Mouse (Mus musculus): ENCODE measurements around the gene Gnptg. TPM values are rescaled to one million over a fixed set of nuclear protein-coding genes. Genes with fewer than 3 reads are reported as not detected.
A peak's percentile ranks its signal among the peaks of the same experiment; 100 is the strongest.

The Gnptg gene
- polyA plus RNA-seq, 1 experiment from 2014 or later, result 34.3 TPM

DNA sequence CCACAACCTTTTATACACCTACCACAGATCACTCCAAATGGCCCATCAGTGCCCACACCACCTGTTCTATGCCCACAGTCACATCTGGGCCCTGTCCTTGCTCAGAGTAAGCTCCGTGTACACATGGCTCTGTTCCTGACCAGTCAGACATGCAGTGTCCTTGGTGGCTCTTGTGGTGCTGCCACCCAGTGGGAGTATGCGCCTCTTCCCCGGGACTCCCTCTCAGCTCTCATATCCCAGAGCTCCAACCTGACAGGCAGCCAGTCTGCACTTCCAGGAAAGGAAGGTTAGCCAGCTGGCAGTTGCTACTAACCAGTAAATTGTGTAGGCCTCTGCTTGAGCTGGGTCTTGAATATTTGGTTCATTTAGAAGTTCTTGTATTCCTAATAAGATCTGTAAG lies 24.5 kb upstream of the Gnptg start:
- H3K9ac ChIP-seq, result no peak overlapping the region
- H3K36me3 ChIP-seq, result peaks cover 81% of the 10 kb centered on the region
- H3K27ac ChIP-seq, result no peak overlapping the region
- H3K4me3 ChIP-seq, result no peak overlapping the region
- WGBS, result 85% methylated on average over 3 of the region's 3 CpGs
- H3K4me2 ChIP-seq, result no peak overlapping the region
- no peaks in the 10 kb centered on the region for H3K27me3 ChIP-seq
- no peaks in the 10 kb centered on the region for H3K9me3 ChIP-seq
- 0 out of 2 replicates have a peak, but pooled peaks cover under 1% of the 10 kb centered on the region for H3K4me1 ChIP-seq
- no peak for ATAC-seq (ENCODE audit: insufficient number of reproducible peaks, insufficient read depth, low FRiP score, low TSS enrichment, low read depth)

DNA sequence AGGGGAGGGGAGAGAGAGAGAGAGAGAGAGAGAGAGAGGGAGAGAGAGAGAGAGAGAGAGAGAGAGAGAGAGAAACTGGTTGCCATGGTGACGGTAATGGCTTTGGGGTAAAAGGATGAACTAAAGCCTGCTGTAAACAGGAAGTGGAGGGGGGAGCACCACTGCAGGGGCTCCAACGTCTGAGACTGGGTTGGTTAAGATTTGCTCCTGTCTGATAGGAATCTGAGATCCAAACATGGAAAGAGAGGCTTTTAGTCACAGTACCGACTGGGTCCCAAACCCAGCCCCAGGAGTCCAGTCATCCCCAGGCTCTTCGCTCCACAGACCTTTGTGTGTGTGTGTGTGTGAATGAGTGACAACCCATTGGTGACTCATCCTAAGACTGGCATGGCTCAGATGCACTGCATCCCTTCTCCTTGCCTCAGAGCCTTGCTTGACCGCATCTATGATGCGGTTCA lies 17.9 kb upstream of the Gnptg start:
- no peak overlapping the region for H3K27ac ChIP-seq
- no peak overlapping the region for H3K9ac ChIP-seq
- ATAC-seq (ENCODE audit: insufficient number of reproducible peaks, insufficient read depth, low FRiP score, low TSS enrichment, low read depth), result no peak
- H3K4me1 ChIP-seq, result peaks cover 23% of the 10 kb centered on the region
- peaks cover 40% of the 10 kb centered on the region for H3K27me3 ChIP-seq
- no peak overlapping the region for H3K4me2 ChIP-seq
- WGBS, result 59% methylated on average over 6 of the region's 6 CpGs
- H3K9me3 ChIP-seq, result no peaks in the 10 kb centered on the region
- peaks cover 25% of the 10 kb centered on the region for H3K36me3 ChIP-seq
- H3K4me3 ChIP-seq, result no peak overlapping the region

- peaks cover 46% of the 10 kb centered on the region for H3K27me3 ChIP-seq
- H3K9ac ChIP-seq, result peak within 1 kb of the TSS; percentile 67
- H3K4me3 ChIP-seq, result peak within 1 kb of the TSS; percentile 46
- no peak within 1 kb of the TSS for H3K27ac ChIP-seq
- WGBS, result 4% methylated on average over 25 of the region's 35 CpGs
- H3K4me2 ChIP-seq, result peak within 1 kb of the TSS; percentile 75
- H3K4me1 ChIP-seq, result peaks cover 23% of the 10 kb centered on the region
- peaks cover 19% of the 10 kb centered on the region for H3K36me3 ChIP-seq
- no peaks in the 10 kb centered on the region for H3K9me3 ChIP-seq
- ATAC-seq (ENCODE audit: insufficient number of reproducible peaks, insufficient read depth, low FRiP score, low TSS enrichment, low read depth), result peak; percentile 59; the same call in 1 of the 2 replicates
These were observed 16.3 kb upstream of the Gnptg start, which contains the start of gene Baiap3 for GRCm38 (mm10) chr17:25256140-25256754. Gene Baiap3, minus strand, starts transcription at chr17:25256364.

- 55% methylated on average over 2 of the region's 2 CpGs for WGBS
- no peak overlapping the region for H3K9ac ChIP-seq
- no peak overlapping the region for H3K4me3 ChIP-seq
- no peak for ATAC-seq (ENCODE audit: insufficient number of reproducible peaks, insufficient read depth, low FRiP score, low TSS enrichment, low read depth)
- peaks cover 23% of the 10 kb centered on the region for H3K4me1 ChIP-seq
- H3K36me3 ChIP-seq, result peaks cover 16% of the 10 kb centered on the region
- no peak overlapping the region for H3K27ac ChIP-seq
- H3K27me3 ChIP-seq, result peaks cover 55% of the 10 kb centered on the region
- no peaks in the 10 kb centered on the region for H3K9me3 ChIP-seq
- H3K4me2 ChIP-seq, result no peak overlapping the region
These were observed 15.2 kb upstream of the Gnptg start for GRCm38 (mm10) chr17:25255110-25255509.

DNA sequence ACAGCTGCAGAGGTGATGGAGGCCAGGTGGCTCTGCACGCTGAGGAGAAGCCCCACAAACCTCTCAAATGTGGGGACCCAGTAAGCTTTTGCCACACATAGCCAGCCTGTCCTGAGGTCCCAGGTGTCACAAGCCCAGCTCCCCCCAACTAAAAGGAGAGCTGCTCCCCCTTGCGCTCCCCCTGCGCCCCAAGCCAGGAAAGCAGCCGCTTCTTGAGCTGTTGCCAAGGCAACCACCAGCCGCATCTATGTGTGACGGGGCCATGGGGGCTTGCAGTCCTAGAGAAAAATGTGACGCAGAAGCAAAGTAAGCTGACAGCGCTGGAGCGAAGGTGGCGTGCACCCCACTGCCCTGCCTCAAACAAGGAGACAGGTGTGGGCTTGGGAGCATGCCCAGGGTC lies 13.8 kb upstream of the Gnptg start:
- Histone ChIP-seq H3K36me3 (peaks cover 3% of the 10 kb centered on the region), H3K4me2 (no peak overlapping the region), H3K27ac (no peak overlapping the region), H3K9ac (peak overlapping the region; percentile 4; the same call in 1 of the 2 replicates), H3K9me3 (no peaks in the 10 kb centered on the region), H3K4me3 (no peak overlapping the region), H3K27me3 (peaks cover 55% of the 10 kb centered on the region), H3K4me1 (peaks cover 23% of the 10 kb centered on the region)
- WGBS, result 27% methylated on average over 10 of the region's 10 CpGs
- no peak for ATAC-seq (ENCODE audit: insufficient number of reproducible peaks, insufficient read depth, low FRiP score, low TSS enrichment, low read depth)

GRCm38 (mm10) chr17:25252643-25253042 lies 12.7 kb upstream of the Gnptg start:
- H3K9me3 ChIP-seq, result no peaks in the 10 kb centered on the region
- no peaks in the 10 kb centered on the region for H3K36me3 ChIP-seq
- H3K27ac ChIP-seq, result no peak overlapping the region
- H3K4me2 ChIP-seq, result no peak overlapping the region
- ATAC-seq (ENCODE audit: insufficient number of reproducible peaks, insufficient read depth, low FRiP score, low TSS enrichment, low read depth), result no peak
- H3K4me1 ChIP-seq, result peaks cover 18% of the 10 kb centered on the region
- WGBS, result 52% methylated on average over 3 of the region's 3 CpGs
- H3K4me3 ChIP-seq, result no peak overlapping the region
- peaks cover 55% of the 10 kb centered on the region for H3K27me3 ChIP-seq
- H3K9ac ChIP-seq, result no peak overlapping the region

DNA sequence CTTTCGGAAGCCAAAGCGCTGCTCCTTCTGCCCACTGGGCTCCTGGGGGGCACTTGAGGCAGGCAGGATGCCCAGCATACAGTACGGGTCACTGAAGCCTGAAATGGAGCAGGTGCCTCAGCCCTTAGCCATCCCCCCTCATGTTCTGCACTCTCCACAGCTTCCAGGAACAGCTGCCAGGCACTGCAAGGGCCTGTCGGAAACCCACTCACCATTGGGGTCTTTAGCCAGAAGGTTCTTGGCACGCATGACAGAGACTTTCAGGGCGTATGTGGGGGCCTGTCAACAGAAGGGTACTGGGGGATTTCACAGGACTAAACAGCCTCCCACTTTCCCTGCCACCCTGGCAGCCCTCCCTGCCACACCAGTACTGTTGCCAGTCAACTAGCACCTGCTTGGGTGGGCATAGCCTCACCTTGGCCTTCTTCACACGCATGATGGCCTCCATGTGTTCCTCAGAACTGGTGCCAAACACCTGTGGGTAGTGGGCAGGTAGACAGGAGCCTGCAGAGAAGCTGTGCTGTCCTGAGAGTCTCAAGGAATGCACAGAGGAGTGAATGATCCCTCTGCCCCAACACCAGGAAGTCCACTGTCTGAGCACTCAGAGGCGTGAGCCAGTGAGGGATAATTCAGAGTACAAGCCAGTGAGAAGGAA lies 10.4 kb upstream of the Gnptg start:
- 79% methylated on average over 8 of the region's 8 CpGs for WGBS
- peaks cover 39% of the 10 kb centered on the region for H3K27me3 ChIP-seq
- 0 out of 2 replicates have a peak, but pooled peaks cover under 1% of the 10 kb centered on the region for H3K36me3 ChIP-seq
- no peak for ATAC-seq (ENCODE audit: insufficient number of reproducible peaks, insufficient read depth, low FRiP score, low TSS enrichment, low read depth)
- peaks cover 5% of the 10 kb centered on the region; the same call in 1 of the 2 replicates for H3K4me1 ChIP-seq
- H3K4me3 ChIP-seq, result no peak overlapping the region
- no peaks in the 10 kb centered on the region for H3K9me3 ChIP-seq
- H3K9ac ChIP-seq, result no peak overlapping the region
- no peak overlapping the region for H3K4me2 ChIP-seq
- H3K27ac ChIP-seq, result no peak overlapping the region

- Histone ChIP-seq H3K4me3 (no peak overlapping the region), H3K9me3 (no peaks in the 10 kb centered on the region), H3K9ac (no peak overlapping the region), H3K4me1 (no peaks in the 10 kb centered on the region), H3K4me2 (no peak overlapping the region), H3K27me3 (peaks cover 18% of the 10 kb centered on the region), H3K36me3 (peaks cover 21% of the 10 kb centered on the region), H3K27ac (no peak overlapping the region)
- no peak for ATAC-seq (ENCODE audit: insufficient number of reproducible peaks, insufficient read depth, low FRiP score, low TSS enrichment, low read depth)
- 75% methylated on average over 18 of the region's 18 CpGs for WGBS
These were observed 8.3 kb upstream of the Gnptg start for GRCm38 (mm10) chr17:25248033-25248750.

GRCm38 (mm10) chr17:25244239-25244638 lies 4.3 kb upstream of the Gnptg start:
- 73% methylated on average over 16 of the region's 16 CpGs for WGBS
- no peak overlapping the region for H3K4me2 ChIP-seq
- no peaks in the 10 kb centered on the region for H3K9me3 ChIP-seq
- no peak overlapping the region for H3K4me3 ChIP-seq
- ATAC-seq (ENCODE audit: insufficient number of reproducible peaks, insufficient read depth, low FRiP score, low TSS enrichment, low read depth), result no peak
- H3K27me3 ChIP-seq, result no peaks in the 10 kb centered on the region
- peaks cover 13% of the 10 kb centered on the region for H3K4me1 ChIP-seq
- no peak overlapping the region for H3K27ac ChIP-seq
- peaks cover 38% of the 10 kb centered on the region for H3K36me3 ChIP-seq
- no peak overlapping the region for H3K9ac ChIP-seq

DNA sequence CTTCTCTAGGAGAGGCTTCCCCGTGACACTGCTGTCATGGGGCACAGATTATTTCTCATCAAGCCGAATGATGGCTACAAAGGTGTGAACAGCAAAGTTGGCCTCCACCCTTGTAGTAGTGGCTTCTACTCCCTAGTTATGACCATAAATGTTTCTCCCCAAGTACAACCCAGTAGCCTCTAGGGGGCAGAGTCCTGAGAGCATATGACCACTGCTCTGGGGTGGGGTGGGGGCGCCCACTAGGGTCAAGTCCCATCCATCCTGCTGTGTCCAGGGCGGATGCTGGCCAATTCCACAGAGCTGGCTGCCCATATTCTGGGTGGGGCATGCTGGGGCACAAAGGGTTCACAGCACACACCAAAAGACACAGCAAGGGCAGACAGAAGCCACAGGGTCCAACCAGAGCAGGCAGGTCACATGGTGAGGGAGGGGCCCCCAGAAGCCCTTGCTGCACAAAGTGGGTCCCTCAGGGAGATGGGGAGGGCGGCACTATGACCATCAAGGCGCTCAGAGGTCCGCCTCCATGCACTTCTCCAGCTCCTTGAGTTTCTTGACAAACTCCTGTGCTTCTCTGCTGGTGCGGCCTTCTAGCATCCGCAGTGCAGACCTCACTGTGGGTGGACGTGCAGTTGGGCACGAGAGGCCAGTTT lies 3.3 kb upstream of the Gnptg start:
- Histone ChIP-seq H3K36me3 (peaks cover 38% of the 10 kb centered on the region), H3K4me2 (no peak overlapping the region), H3K9ac (no peak overlapping the region), H3K4me3 (no peak overlapping the region), H3K4me1 (peaks cover 17% of the 10 kb centered on the region), H3K27ac (no peak overlapping the region), H3K9me3 (no peaks in the 10 kb centered on the region), H3K27me3 (no peaks in the 10 kb centered on the region)
- WGBS, result 91% methylated on average over 11 of the region's 11 CpGs
- no peak for ATAC-seq (ENCODE audit: insufficient number of reproducible peaks, insufficient read depth, low FRiP score, low TSS enrichment, low read depth)

DNA sequence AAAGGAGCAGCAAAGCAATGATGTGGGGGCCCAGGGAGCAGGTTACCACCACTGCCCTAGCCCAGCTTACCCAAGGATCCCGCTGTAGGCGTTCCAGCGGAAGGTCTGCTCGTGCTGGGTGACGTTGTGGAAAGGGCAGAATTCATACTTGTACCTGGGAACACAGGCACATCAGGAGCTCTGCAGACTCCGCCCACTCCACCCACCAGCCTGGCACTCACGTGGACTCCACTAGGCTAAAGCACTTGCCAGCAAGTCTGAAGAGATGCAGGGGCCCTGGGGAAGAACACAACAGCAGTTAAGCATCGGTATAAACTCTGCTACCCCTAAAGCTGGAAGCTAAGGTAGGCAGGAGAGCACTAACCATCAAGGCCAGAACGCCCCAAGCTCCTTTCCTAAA lies 4.3 kb downstream of the Gnptg start:
- Histone ChIP-seq H3K9me3 (no peaks in the 10 kb centered on the region), H3K4me1 (peaks cover 6% of the 10 kb centered on the region), H3K4me3 (no peak overlapping the region), H3K27ac (no peak overlapping the region), H3K27me3 (no peaks in the 10 kb centered on the region), H3K9ac (no peak overlapping the region), H3K36me3 (peaks cover 34% of the 10 kb centered on the region), H3K4me2 (no peak overlapping the region)
- WGBS, result 84% methylated on average over 9 of the region's 9 CpGs
- no peak for ATAC-seq (ENCODE audit: insufficient number of reproducible peaks, insufficient read depth, low FRiP score, low TSS enrichment, low read depth)

Data from embryonic facial prominence, embryonic 13.5 days (tissue).